Mouse (Mus musculus): ENCODE measurements at regions not wholly inside any gene's neighbourhood (a gene's known extent, or its start where the extent isn't known, plus 50 kb on each side); places are given as distances from the start of the nearest gene placed in this dataset.

GRCm38 (mm10) chr13:44168186-44168585, 383.6 kb downstream of the Cd83 start:
- DNase-seq (ENCODE audit: low spot score): no peak
- no peaks in the 10 kb centered on the region for H3K36me3 ChIP-seq
- no peaks in the 10 kb centered on the region for H3K27me3 ChIP-seq (ENCODE audit: low read depth, poor library complexity, severe bottlenecking)
- H3K4me3 ChIP-seq: no peak overlapping the region
- WGBS: 50% methylated on average over 5 of the region's 5 CpGs
- no peak overlapping the region for H3K27ac ChIP-seq
- H3K4me1 ChIP-seq: no peaks in the 10 kb centered on the region
- H3K9me3 ChIP-seq (replicated peaks): no peaks in the 10 kb centered on the region

DNA sequence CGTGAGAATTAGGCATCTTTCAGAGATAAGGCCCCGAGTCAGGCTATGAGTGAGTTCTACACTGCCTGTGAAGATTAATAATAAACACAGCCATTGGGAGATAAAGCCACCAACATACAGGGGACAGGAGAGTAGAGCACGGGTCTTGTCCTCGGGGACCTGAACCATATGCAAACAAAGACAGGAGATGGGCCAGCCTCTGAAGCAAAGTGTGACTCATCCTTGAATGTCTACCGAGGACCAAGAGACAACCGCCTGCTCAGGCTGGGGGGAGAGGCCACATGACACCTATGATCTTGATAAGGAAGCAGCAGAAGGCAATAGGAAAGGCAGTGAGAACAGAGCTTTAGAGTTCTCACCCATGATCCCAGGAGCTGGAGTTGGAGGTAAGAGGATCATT, 387.1 kb downstream of the Cd83 start:
- no peaks in the 10 kb centered on the region for H3K9me3 ChIP-seq (replicated peaks)
- no peak overlapping the region for H3K27ac ChIP-seq
- no peaks in the 10 kb centered on the region for H3K36me3 ChIP-seq
- WGBS: 60% methylated on average over 6 of the region's 6 CpGs
- H3K4me1 ChIP-seq: no peaks in the 10 kb centered on the region
- no peaks in the 10 kb centered on the region for H3K27me3 ChIP-seq (ENCODE audit: low read depth, poor library complexity, severe bottlenecking)
- no peak overlapping the region for H3K4me3 ChIP-seq
- no peak for DNase-seq (ENCODE audit: low spot score)

- WGBS: 84% methylated on average over 5 of the region's 5 CpGs
- H3K9me3 ChIP-seq (replicated peaks): no peaks in the 10 kb centered on the region
- H3K36me3 ChIP-seq: no peaks in the 10 kb centered on the region
- H3K27ac ChIP-seq: no peak overlapping the region
- no peak overlapping the region for H3K4me3 ChIP-seq
- no peaks in the 10 kb centered on the region for H3K27me3 ChIP-seq (ENCODE audit: low read depth, poor library complexity, severe bottlenecking)
- DNase-seq (ENCODE audit: low spot score): no peak
- peaks cover 2% of the 10 kb centered on the region; the same call in 1 of the 2 replicates for H3K4me1 ChIP-seq
Measured at GRCm38 (mm10) chr13:44172701-44173100, 388.1 kb downstream of the Cd83 start.

- H3K4me1 ChIP-seq: peaks cover 6% of the 10 kb centered on the region; the same call in 1 of the 2 replicates
- no peak for DNase-seq (ENCODE audit: low spot score)
- no peaks in the 10 kb centered on the region for H3K36me3 ChIP-seq
- no peak overlapping the region for H3K27ac ChIP-seq
- 89% methylated on average over 2 of the region's 2 CpGs for WGBS
- H3K4me3 ChIP-seq: no peak overlapping the region
- H3K27me3 ChIP-seq (ENCODE audit: low read depth, poor library complexity, severe bottlenecking): no peaks in the 10 kb centered on the region
- no peaks in the 10 kb centered on the region for H3K9me3 ChIP-seq (replicated peaks)
Measured at GRCm38 (mm10) chr13:44174236-44174635, 389.7 kb downstream of the Cd83 start.

DNA sequence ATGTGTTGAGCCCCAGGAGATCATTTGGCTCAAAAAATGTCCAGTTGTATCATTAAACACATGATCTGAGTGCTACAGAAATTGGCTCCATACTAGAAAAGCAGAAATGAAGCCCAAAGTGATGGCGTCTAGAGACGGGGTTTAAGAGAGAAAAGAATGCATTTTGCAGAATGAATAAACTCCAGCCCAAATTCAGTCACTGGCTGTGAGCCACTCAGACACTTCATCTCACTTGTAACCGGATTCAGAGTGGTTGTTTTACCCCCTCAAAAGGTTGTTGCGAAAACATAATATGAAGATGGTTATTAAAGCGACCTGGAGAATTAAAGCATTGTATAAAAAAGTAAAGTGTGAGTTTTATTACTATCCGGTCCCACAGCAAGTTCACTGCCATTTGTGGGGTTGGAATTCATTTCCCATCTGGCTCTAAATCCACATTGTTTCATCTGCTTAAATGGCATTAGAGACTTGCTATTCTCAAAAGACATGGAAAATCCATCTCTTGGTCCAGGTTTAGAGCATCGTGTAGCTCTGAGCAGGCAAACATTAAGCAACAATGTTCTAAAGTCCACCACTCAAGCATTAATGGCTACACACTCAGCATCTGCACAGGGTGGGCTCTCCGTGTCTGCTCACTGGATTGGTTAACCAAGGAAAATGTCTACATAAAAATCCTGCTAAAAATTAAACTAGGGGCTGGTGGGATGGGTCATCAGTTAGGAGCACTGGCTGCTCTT, 390.9 kb downstream of the Cd83 start:
- Histone ChIP-seq H3K27ac (no peak overlapping the region), H3K36me3 (no peaks in the 10 kb centered on the region), H3K9me3 (replicated peaks) (no peaks in the 10 kb centered on the region), H3K4me1 (peaks cover 6% of the 10 kb centered on the region), H3K4me3 (no peak overlapping the region), H3K27me3 (ENCODE audit: low read depth, poor library complexity, severe bottlenecking) (no peaks in the 10 kb centered on the region)
- DNase-seq (ENCODE audit: low spot score): no peak
- 94% methylated on average over 8 of the region's 8 CpGs for whole genome bisulfite sequencing

DNA sequence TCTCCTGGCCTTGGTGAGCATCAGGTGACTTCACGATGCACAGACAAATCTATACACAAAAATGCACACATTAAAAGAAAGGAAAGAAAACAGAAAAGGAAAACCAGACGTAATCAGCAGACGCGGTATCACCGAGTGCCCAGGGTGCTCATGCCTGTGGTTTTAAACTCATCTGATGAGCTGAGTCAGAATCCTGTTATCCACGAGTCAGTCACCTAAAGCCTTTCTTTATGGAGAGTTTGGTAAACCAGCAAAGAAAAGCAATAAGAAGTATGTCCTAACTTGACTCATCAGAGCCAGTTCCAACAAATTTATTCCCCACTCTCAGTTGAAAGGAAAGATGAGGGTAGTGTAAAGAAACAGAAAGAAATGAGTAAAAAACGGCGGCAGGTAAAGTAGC, 391.5 kb downstream of the Cd83 start:
- no peak overlapping the region for H3K27ac ChIP-seq
- DNase-seq (ENCODE audit: low spot score): no peak
- WGBS: 93% methylated on average over 8 of the region's 8 CpGs
- H3K36me3 ChIP-seq: no peaks in the 10 kb centered on the region
- no peak overlapping the region for H3K4me3 ChIP-seq
- H3K9me3 ChIP-seq (replicated peaks): no peaks in the 10 kb centered on the region
- H3K27me3 ChIP-seq (ENCODE audit: low read depth, poor library complexity, severe bottlenecking): no peaks in the 10 kb centered on the region
- H3K4me1 ChIP-seq: peaks cover 6% of the 10 kb centered on the region

DNA sequence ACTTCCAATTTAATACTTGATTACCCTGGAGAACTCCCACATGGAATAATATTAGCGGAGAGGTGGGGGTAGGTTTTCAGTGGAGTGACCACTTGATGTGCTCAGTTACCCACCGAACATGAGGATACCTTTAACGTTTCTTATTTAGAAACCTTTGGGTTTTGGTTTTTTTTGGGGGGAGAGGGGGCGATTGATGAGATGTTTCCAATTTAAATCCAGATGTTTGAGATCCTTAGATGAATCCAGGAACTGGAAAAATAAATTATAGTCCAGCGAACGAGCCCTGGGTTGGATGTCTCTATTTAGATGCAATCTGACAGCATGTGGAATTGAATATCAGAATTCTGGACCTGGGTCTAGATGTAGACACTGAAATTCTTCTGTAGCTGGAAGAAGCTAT, 393.4 kb downstream of the Cd83 start:
- Histone ChIP-seq H3K27me3 (ENCODE audit: low read depth, poor library complexity, severe bottlenecking) (no peaks in the 10 kb centered on the region), H3K9me3 (replicated peaks) (no peaks in the 10 kb centered on the region), H3K36me3 (no peaks in the 10 kb centered on the region), H3K27ac (no peak overlapping the region), H3K4me3 (no peak overlapping the region), H3K4me1 (peaks cover 16% of the 10 kb centered on the region)
- 72% methylated on average over 6 of the region's 6 CpGs for WGBS
- no peak for DNase-seq (ENCODE audit: low spot score)

DNA sequence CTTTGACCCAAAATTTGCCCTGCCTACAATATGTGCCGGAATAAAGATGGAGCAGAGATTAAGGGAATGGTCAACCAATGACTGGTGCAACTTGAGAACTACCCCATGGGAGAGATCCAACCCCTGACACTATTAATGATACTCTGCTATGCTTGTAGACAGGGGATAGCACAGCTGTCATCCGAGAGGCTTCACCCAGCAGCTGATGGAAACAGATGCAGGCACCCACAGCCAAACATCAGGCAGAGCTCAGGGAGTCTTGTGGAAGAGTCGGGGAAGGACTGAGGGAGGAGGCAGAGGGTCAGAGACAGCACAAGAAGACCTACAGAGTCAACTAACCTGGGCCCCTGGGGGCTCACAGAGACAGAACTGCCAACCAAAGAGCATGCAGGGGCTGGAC, 395.8 kb downstream of the Cd83 start:
- H3K27me3 ChIP-seq (ENCODE audit: low read depth, poor library complexity, severe bottlenecking): no peaks in the 10 kb centered on the region
- H3K4me3 ChIP-seq: no peak overlapping the region
- peaks cover 18% of the 10 kb centered on the region for H3K4me1 ChIP-seq
- H3K27ac ChIP-seq: no peak overlapping the region
- WGBS: 85% methylated on average over 3 of the region's 3 CpGs
- no peaks in the 10 kb centered on the region for H3K9me3 ChIP-seq (replicated peaks)
- no peaks in the 10 kb centered on the region for H3K36me3 ChIP-seq
- no peak for DNase-seq (ENCODE audit: low spot score)

- peaks cover 25% of the 10 kb centered on the region for H3K4me1 ChIP-seq
- H3K9me3 ChIP-seq (replicated peaks): no peaks in the 10 kb centered on the region
- peak overlapping the region; percentile 81 for H3K27ac ChIP-seq
- peak; percentile 43 for DNase-seq (ENCODE audit: low spot score)
- no peaks in the 10 kb centered on the region for H3K27me3 ChIP-seq (ENCODE audit: low read depth, poor library complexity, severe bottlenecking)
- WGBS: 60% methylated on average over 15 of the region's 15 CpGs
- H3K4me3 ChIP-seq: no peak overlapping the region
- no peaks in the 10 kb centered on the region for H3K36me3 ChIP-seq
Measured at GRCm38 (mm10) chr13:44182544-44183191, 398.1 kb downstream of the Cd83 start.

DNA sequence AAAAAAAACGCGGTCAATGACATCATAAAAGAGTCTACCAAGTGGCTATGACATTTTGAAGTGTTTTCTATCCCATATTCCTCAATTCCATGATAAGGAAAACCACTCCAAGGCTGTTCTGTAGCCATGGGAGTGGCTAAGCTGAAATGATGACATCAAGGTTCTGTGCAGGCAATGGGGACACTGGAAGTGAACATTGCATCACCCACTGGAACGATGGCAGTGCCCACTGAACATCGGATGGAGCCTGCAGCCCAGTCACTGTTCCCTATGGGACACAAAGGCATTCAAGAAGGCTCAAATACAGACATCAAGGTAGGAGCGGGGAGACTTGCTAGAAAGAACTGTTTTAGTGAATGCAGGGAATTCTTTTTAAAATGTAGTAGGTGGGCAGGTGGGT, 410.8 kb downstream of the Cd83 start:
- H3K4me3 ChIP-seq: no peak overlapping the region
- H3K36me3 ChIP-seq: no peaks in the 10 kb centered on the region
- H3K9me3 ChIP-seq (replicated peaks): no peaks in the 10 kb centered on the region
- no peak overlapping the region for H3K27ac ChIP-seq
- 95% methylated on average over 5 of the region's 5 CpGs for WGBS
- H3K27me3 ChIP-seq (ENCODE audit: low read depth, poor library complexity, severe bottlenecking): no peaks in the 10 kb centered on the region
- H3K4me1 ChIP-seq: peaks cover 3% of the 10 kb centered on the region; the same call in 1 of the 2 replicates
- DNase-seq (ENCODE audit: low spot score): no peak

DNA sequence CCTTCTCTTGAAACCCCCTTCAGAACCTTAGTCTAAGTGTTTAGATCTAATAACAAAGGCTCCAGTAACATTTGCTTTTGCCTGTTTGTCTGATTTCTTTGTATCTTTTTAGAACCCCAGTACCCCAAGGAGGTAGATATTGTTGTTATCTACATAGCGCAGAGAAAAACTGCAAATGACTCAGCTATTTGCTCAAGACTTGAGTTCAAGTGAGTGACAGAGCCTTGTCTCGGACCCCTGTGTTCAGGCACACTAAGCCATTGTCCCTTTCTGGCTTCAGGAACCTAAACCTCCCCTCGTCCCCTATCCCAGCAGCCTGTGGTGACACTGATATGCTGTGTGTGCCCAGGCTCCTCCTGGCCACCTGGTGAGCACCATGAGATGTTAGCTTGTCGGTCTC, 421.5 kb downstream of the Cd83 start:
- H3K4me1 ChIP-seq: peaks cover 38% of the 10 kb centered on the region
- H3K9me3 ChIP-seq (replicated peaks): no peaks in the 10 kb centered on the region
- H3K36me3 ChIP-seq: no peaks in the 10 kb centered on the region
- H3K4me3 ChIP-seq: no peak overlapping the region
- DNase-seq (ENCODE audit: low spot score): no peak
- whole genome bisulfite sequencing: 87% methylated on average over 4 of the region's 4 CpGs
- peak overlapping the region; percentile 59; the same call in 1 of the 2 replicates for H3K27ac ChIP-seq
- peaks cover 11% of the 10 kb centered on the region; the same call in 1 of the 2 replicates for H3K27me3 ChIP-seq (ENCODE audit: low read depth, poor library complexity, severe bottlenecking)

GRCm38 (mm10) chr13:44206448-44206847, 421.9 kb downstream of the Cd83 start:
- Histone ChIP-seq H3K27ac (peak overlapping the region; percentile 59; the same call in 1 of the 2 replicates), H3K4me3 (no peak overlapping the region), H3K9me3 (replicated peaks) (no peaks in the 10 kb centered on the region), H3K27me3 (ENCODE audit: low read depth, poor library complexity, severe bottlenecking) (peaks cover 14% of the 10 kb centered on the region; the same call in 1 of the 2 replicates), H3K36me3 (no peaks in the 10 kb centered on the region), H3K4me1 (peaks cover 38% of the 10 kb centered on the region)
- WGBS: 86% methylated on average over 4 of the region's 4 CpGs
- DNase-seq (ENCODE audit: low spot score): no peak

DNA sequence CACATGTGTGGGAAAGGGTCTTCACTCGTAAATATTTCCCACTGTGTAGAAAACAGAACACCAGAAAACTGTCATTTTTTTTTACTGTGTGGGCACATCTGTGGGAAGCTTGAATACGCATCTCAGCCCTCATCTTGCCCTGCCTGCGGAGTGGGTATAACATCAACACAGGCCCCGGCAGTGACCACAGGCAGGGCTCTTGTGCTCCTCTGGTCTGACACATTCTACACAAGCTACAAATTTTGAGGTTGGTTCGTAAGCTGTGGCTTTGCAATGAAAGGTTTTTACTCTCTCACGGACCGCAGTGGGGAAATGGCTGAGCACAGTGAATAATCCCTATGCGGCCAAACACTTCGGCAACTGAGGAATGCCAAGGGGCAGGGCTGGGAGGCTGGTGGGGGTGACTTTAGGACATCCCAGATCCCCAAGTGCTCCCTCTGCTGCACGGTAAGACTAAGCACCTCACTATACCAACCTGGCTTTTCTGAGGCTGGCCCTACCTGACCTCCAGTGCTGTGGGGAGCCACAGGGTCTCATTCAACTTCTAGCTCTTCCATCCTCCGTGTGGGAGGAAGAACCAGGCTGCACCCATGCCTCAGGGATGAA, 422.9 kb downstream of the Cd83 start:
- H3K27ac ChIP-seq: 0 out of 2 replicates have a peak overlapping the region, but pooled peaks have one; percentile 46
- no peaks in the 10 kb centered on the region for H3K36me3 ChIP-seq
- DNase-seq (ENCODE audit: low spot score): no peak
- H3K9me3 ChIP-seq (replicated peaks): no peaks in the 10 kb centered on the region
- WGBS: 66% methylated on average over 11 of the region's 11 CpGs
- H3K4me1 ChIP-seq: peaks cover 38% of the 10 kb centered on the region
- peaks cover 20% of the 10 kb centered on the region; the same call in 1 of the 2 replicates for H3K27me3 ChIP-seq (ENCODE audit: low read depth, poor library complexity, severe bottlenecking)
- no peak overlapping the region for H3K4me3 ChIP-seq
